Comparison of ENCODE assay signal across 10 mouse cellular contexts in the genomic region with DNA sequence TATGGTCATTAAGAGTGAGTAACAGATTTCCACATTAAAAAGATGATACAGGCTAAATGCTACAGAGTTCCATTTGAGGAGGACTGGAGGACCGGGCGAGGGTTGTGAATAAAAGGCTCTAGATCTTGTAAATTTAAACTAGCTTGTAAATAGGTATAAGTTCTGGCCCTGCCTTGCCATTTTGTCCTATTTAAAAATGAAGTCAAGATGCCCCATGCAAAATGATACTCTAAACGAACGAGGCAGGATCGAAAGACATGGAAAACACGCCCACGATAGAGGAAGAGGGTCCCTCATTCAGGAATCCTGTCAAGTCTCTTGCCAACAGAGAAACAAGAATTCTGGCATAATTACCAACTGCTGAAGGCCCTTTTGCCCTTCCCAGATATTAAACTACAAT. TPM values are rescaled to one million over a fixed set of nuclear protein-coding genes. Genes with fewer than 3 reads are reported as not detected.
DNase-seq lines count a peak whose midpoint lies in the region; ATAC-seq lines count a peak whose summit lies in the region.
"Had no signal": no experiment of that assay in that cellular context is flagged by ENCODE, and none has a peak within 500 bp of the region (broad histone marks: within the 10 kb centered on the region; RNA-seq: fewer than 3 reads in every experiment).

No protein-coding gene starts in this region.

- no peak overlapping the region; the same call in 1 of the 2 replicates for H3K9ac ChIP-seq in kidney, embryonic 16.5 days (replicated peaks; ENCODE audit: low read length)
- no peak overlapping the region for H3K9ac ChIP-seq in embryonic facial prominence, embryonic 12.5 days
- peak overlapping the region; percentile 61; the same call in 1 of the 2 replicates for H3K9ac ChIP-seq in hindbrain, embryonic 16.5 days (ENCODE audit: low read depth, low read length)
- 0 out of 2 replicates have a peak overlapping the region, but pooled peaks have one; percentile 12 for H3K9ac ChIP-seq in midbrain, embryonic 15.5 days

- H3K4me2 ChIP-seq in kidney, embryonic 16.5 days (replicated peaks; ENCODE audit: low read depth, low read length) = 0 out of 2 replicates have a peak overlapping the region, but pooled peaks have one; percentile 56
- H3K4me2 ChIP-seq in embryonic facial prominence, embryonic 12.5 days (replicated peaks) = peak overlapping the region; percentile 79; the same call in 1 of the 2 replicates
- peak overlapping the region; percentile 83 for H3K4me2 ChIP-seq in hindbrain, embryonic 16.5 days (ENCODE audit: low read length)
- peak overlapping the region; percentile 85 for H3K4me2 ChIP-seq in midbrain, embryonic 15.5 days

- no peak for ATAC-seq in kidney, embryonic 16.5 days (ENCODE audit: low FRiP score, low TSS enrichment)
- ATAC-seq in embryonic facial prominence, embryonic 12.5 days (ENCODE audit: insufficient number of reproducible peaks, insufficient read depth, low FRiP score, low TSS enrichment) = no peak
- no peak for ATAC-seq in hindbrain, embryonic 16.5 days
- no peak for ATAC-seq in midbrain, embryonic 15.5 days (replicated peaks)

- no peak for DNase-seq in kidney, postnatal 4 days
- no peak for DNase-seq in spleen, adult 12 weeks (ENCODE audit: low spot score)
- DNase-seq in heart, adult 8-10 months (ENCODE audit: low spot score) = no peak
- DNase-seq in adrenal gland, postnatal 25 days = no peak

- no peak overlapping the region for H3K27ac ChIP-seq in kidney, embryonic 16.5 days (ENCODE audit: low read length)
- no peak overlapping the region for H3K27ac ChIP-seq in embryonic facial prominence, embryonic 12.5 days
- no peak overlapping the region for H3K27ac ChIP-seq in hindbrain, embryonic 16.5 days (ENCODE audit: low read depth, low read length)
- H3K27ac ChIP-seq in midbrain, embryonic 15.5 days = 0 out of 2 replicates have a peak overlapping the region, but pooled peaks have one; percentile 62

- no peaks in the 10 kb centered on the region; the same call in 1 of the 2 replicates for H3K27me3 ChIP-seq in kidney, embryonic 16.5 days (ENCODE audit: insufficient read depth, low read length)
- H3K27me3 ChIP-seq in embryonic facial prominence, embryonic 12.5 days = no peaks in the 10 kb centered on the region
- no peaks in the 10 kb centered on the region for H3K27me3 ChIP-seq in hindbrain, embryonic 16.5 days (replicated peaks; ENCODE audit: control insufficient read depth, insufficient read depth, low read length)
- H3K27me3 ChIP-seq in midbrain, embryonic 15.5 days (replicated peaks) = no peaks in the 10 kb centered on the region
- H3K27me3 ChIP-seq: heart, embryonic 15.5 days had no signal

- 75% methylated on average over 7 of the region's 7 CpGs for WGBS in kidney, embryonic 16.5 days
- WGBS in embryonic facial prominence, embryonic 12.5 days = 71% methylated on average over 7 of the region's 7 CpGs
- 70% methylated on average over 7 of the region's 7 CpGs for WGBS in hindbrain, embryonic 16.5 days
- WGBS in midbrain, embryonic 15.5 days = 82% methylated on average over 7 of the region's 7 CpGs

- H3K4me1 ChIP-seq in kidney, embryonic 16.5 days (ENCODE audit: insufficient read depth, low read length) = peaks cover 31% of the 10 kb centered on the region
- peaks cover 36% of the 10 kb centered on the region for H3K4me1 ChIP-seq in embryonic facial prominence, embryonic 12.5 days
- peaks cover 27% of the 10 kb centered on the region for H3K4me1 ChIP-seq in hindbrain, embryonic 16.5 days (ENCODE audit: control insufficient read depth, insufficient read depth, low read depth, low read length)
- H3K4me1 ChIP-seq in midbrain, embryonic 15.5 days = peaks cover 30% of the 10 kb centered on the region

- H3K36me3 ChIP-seq in kidney, embryonic 16.5 days (ENCODE audit: insufficient read depth, low read length) = peaks cover 23% of the 10 kb centered on the region
- H3K36me3 ChIP-seq in embryonic facial prominence, embryonic 12.5 days = peaks cover 25% of the 10 kb centered on the region
- H3K36me3 ChIP-seq in hindbrain, embryonic 16.5 days (ENCODE audit: control insufficient read depth, insufficient read depth, low read length) = peaks cover 2% of the 10 kb centered on the region; the same call in 1 of the 2 replicates
- H3K36me3 ChIP-seq in midbrain, embryonic 15.5 days (replicated peaks) = peaks cover 21% of the 10 kb centered on the region; the same call in 1 of the 2 replicates

- H3K9me3 ChIP-seq in kidney, embryonic 16.5 days (ENCODE audit: low read length) = no peaks in the 10 kb centered on the region
- H3K9me3 ChIP-seq in embryonic facial prominence, embryonic 12.5 days = no peaks in the 10 kb centered on the region
- H3K9me3 ChIP-seq in hindbrain, embryonic 16.5 days (ENCODE audit: control insufficient read depth, low read length) = no peaks in the 10 kb centered on the region
- H3K9me3 ChIP-seq in midbrain, embryonic 15.5 days = no peaks in the 10 kb centered on the region
- H3K9me3 ChIP-seq: heart, embryonic 15.5 days had no signal

- H3K4me3 ChIP-seq in kidney, embryonic 16.5 days (ENCODE audit: low read length) = no peak overlapping the region; the same call in 1 of the 2 replicates
- H3K4me3 ChIP-seq in embryonic facial prominence, embryonic 12.5 days = no peak overlapping the region
- H3K4me3 ChIP-seq in hindbrain, embryonic 16.5 days (ENCODE audit: low read length) = peak overlapping the region; percentile 75; the same call in 1 of the 2 replicates
- H3K4me3 ChIP-seq in midbrain, embryonic 15.5 days = peak overlapping the region; percentile 62; the same call in 1 of the 2 replicates

RNA-seq across cellular contexts. Expression of gene Cygb, which starts 16.3 kb away (rescaled TPM):
- 17.0 and 17.5 TPM in 2 replicates for polyA plus RNA-seq in kidney, embryonic 16.5 days (2015; fragmentation: Nextera tagmentation; extraction: Ambion mirVana)
- polyA plus RNA-seq in embryonic facial prominence, embryonic 12.5 days (2016; fragmentation: Nextera tagmentation; extraction: Ambion mirVana) = 6.4 and 7.1 TPM in 2 replicates
- polyA plus RNA-seq in hindbrain, embryonic 16.5 days (2015; fragmentation: Nextera tagmentation; extraction: Ambion mirVana) = 34.4 and 37.4 TPM in 2 replicates
- 23.3 and 24.4 TPM in 2 replicates for polyA plus RNA-seq in midbrain, embryonic 15.5 days (2015; fragmentation: Nextera tagmentation; extraction: Ambion mirVana)
- 10 to 100 TPM; 40.6 to 64.1 (median 43.0) TPM for total RNA-seq in heart, adult 8-10 months (2022)
- total RNA-seq in adrenal gland, postnatal 25 days (2021) = 18.7 and 25.4 TPM in 2 replicates
- polyA plus RNA-seq: CD4-positive, CD25-positive, alpha-beta regulatory T cell, adult 4 months had no signal

RNA-seq across cellular contexts. Expression of gene Prcd, which starts 17.1 kb away (rescaled TPM):
- 1.3 and 1.5 TPM in 2 replicates for polyA plus RNA-seq in kidney, embryonic 16.5 days (2015; fragmentation: Nextera tagmentation; extraction: Ambion mirVana)
- polyA plus RNA-seq in embryonic facial prominence, embryonic 12.5 days (2016; fragmentation: Nextera tagmentation; extraction: Ambion mirVana) = 0.59 and 0.86 TPM in 2 replicates
- polyA plus RNA-seq in hindbrain, embryonic 16.5 days (2015; fragmentation: Nextera tagmentation; extraction: Ambion mirVana) = 3.1 and 4.2 TPM in 2 replicates
- polyA plus RNA-seq in midbrain, embryonic 15.5 days (2015; fragmentation: Nextera tagmentation; extraction: Ambion mirVana) = 1.5 and 3.0 TPM in 2 replicates
- total RNA-seq in heart, adult 8-10 months (2022) = 1 to 10 TPM; 1.4 to 2.0 (median 1.8) TPM
- 9.2 and 13.0 TPM in 2 replicates for total RNA-seq in adrenal gland, postnatal 25 days (2021)
- polyA plus RNA-seq: CD4-positive, CD25-positive, alpha-beta regulatory T cell, adult 4 months had no signal

RNA-seq across cellular contexts. Expression of gene Rhbdf2, which starts 43.6 kb away (rescaled TPM):
- polyA plus RNA-seq in kidney, embryonic 16.5 days (2015; fragmentation: Nextera tagmentation; extraction: Ambion mirVana) = 11.4 and 12.8 TPM in 2 replicates
- polyA plus RNA-seq in embryonic facial prominence, embryonic 12.5 days (2016; fragmentation: Nextera tagmentation; extraction: Ambion mirVana) = 4.5 and 4.7 TPM in 2 replicates
- 1.7 and 2.1 TPM in 2 replicates for polyA plus RNA-seq in hindbrain, embryonic 16.5 days (2015; fragmentation: Nextera tagmentation; extraction: Ambion mirVana)
- 0.83 TPM in 2 replicates for polyA plus RNA-seq in midbrain, embryonic 15.5 days (2015; fragmentation: Nextera tagmentation; extraction: Ambion mirVana)
- total RNA-seq in heart, adult 8-10 months (2022) = 10 to 100 TPM in 3 of 4 experiments, 1 to 10 TPM in 1; 8.7 to 12.6 (median 10.6) TPM
- total RNA-seq in adrenal gland, postnatal 25 days (2021) = 17.7 and 24.6 TPM in 2 replicates

Comparison
In these comparisons a context has a peak if more than half of its experiments do, and no peak if none do; other contexts are left out.
1. H3K4me3 ChIP-seq: peak in hindbrain, embryonic 16.5 days (single experiment) and midbrain, embryonic 15.5 days (single experiment); none in kidney, embryonic 16.5 days (single experiment) and embryonic facial prominence, embryonic 12.5 days (single experiment).
2. H3K9ac ChIP-seq: peak in hindbrain, embryonic 16.5 days (single experiment) and midbrain, embryonic 15.5 days (single experiment); none in kidney, embryonic 16.5 days (single experiment) and embryonic facial prominence, embryonic 12.5 days (single experiment).
3. Peak in every context shown above with its lines, with median percentiles within 50 percentile points of each other: H3K4me2 ChIP-seq.